Mouse (Mus musculus) kidney, embryonic 14.5 days (tissue): ENCODE data around the gene Nfkbie. TPM values are rescaled to one million over a fixed set of nuclear protein-coding genes. Genes with fewer than 3 reads are reported as not detected.

Experiments
- ATAC-seq: fragments of 200-750 bp; cut with Nextera tagmentation; 2 replicates; pipeline ENCODE4 v1.8.0; 2017; ENCODE audit warnings: moderate number of reproducible peaks, mild to moderate bottlenecking, moderate TSS enrichment, moderate library complexity; ENCODE audit not compliant: low FRiP score, low TSS enrichment
- H3K27ac ChIP-seq: fragments of 300-500 bp; sonication (generic); 2 replicates; pipeline ENCODE4 v1.5.1; 2014; ENCODE audit warnings: low read depth, mild to moderate bottlenecking, low read length, moderate library complexity, mixed read lengths
- H3K27me3 ChIP-seq: fragments of 300-500 bp; sonication (generic); 2 replicates; pipeline ENCODE4 v1.6.1; 2014; ENCODE audit warnings: mild to moderate bottlenecking, low read length; ENCODE audit not compliant: control insufficient read depth, insufficient read depth
- H3K36me3 ChIP-seq: fragments of 300-500 bp; sonication (generic); 2 replicates; pipeline ENCODE4 v1.6.1; 2014; ENCODE audit warnings: low read length, mixed read lengths; ENCODE audit not compliant: control insufficient read depth, insufficient read depth
- H3K4me1 ChIP-seq: fragments of 300-500 bp; sonication (generic); 2 replicates; pipeline ENCODE4 v1.6.1; 2014; ENCODE audit warnings: low read length, mixed read lengths; ENCODE audit not compliant: control insufficient read depth, insufficient read depth
- H3K4me2 ChIP-seq: fragments of 300-500 bp; sonication (generic); replicated peaks from 2 replicates; pipeline ENCODE4 v1.6.1; 2014; ENCODE audit warnings: low read depth, mild to moderate bottlenecking, low read length
- H3K4me3 ChIP-seq: fragments of 300-500 bp; sonication (generic); 2 replicates; pipeline ENCODE4 v1.5.1; 2014; ENCODE audit warnings: mild to moderate bottlenecking, low read length
- H3K9ac ChIP-seq: fragments of 300-500 bp; sonication (generic); 2 replicates; pipeline ENCODE4 v1.6.1; 2014; ENCODE audit warnings: low read depth, mild to moderate bottlenecking, low read length, moderate library complexity
- H3K9me3 ChIP-seq: fragments of 300-500 bp; sonication (generic); 2 replicates; pipeline ENCODE4 v1.6.1; 2016; ENCODE audit warnings: low read length; ENCODE audit not compliant: control insufficient read depth
- WGBS: fragments of 180-500 bp; shearing (Covaris S2); extraction: QIAGEN DNeasy Blood & Tissue Kit; methylation state at CpG from one replicate; pipeline ENCODE4 v1.1.7; 2014; 5-methylcytosine and 5-hydroxymethylcytosine counted together
- polyA plus RNA-seq: library from polyadenylated mRNA; unstranded; fragments of >200 nt; fragmentation: Nextera tagmentation; extraction: Ambion mirVana; gene quantifications from 2 replicates; pipeline ENCODE4 v1.2.1, GENCODE M21; 2014

Gene Nfkbie
- polyA plus RNA-seq, 1 experiment from 2014 or later = 4.8 TPM

- Histone ChIP-seq H3K4me1 (peaks cover 62% of the 10 kb centered on the region), H3K4me3 (peak overlapping the region; percentile 61), H3K9me3 (no peaks in the 10 kb centered on the region), H3K4me2 (peak overlapping the region; percentile 97), H3K36me3 (no peaks in the 10 kb centered on the region), H3K9ac (peak overlapping the region; percentile 72), H3K27me3 (peaks cover 3% of the 10 kb centered on the region; the same call in 1 of the 2 replicates), H3K27ac (no peak overlapping the region)
- peak; percentile 78 for ATAC-seq
- WGBS = 1% methylated on average over 58 of the region's 58 CpGs
Measured at GRCm38 (mm10) chr17:45594881-45595735, 39.6 kb downstream of the Nfkbie start.

GRCm38 (mm10) chr17:45595736-45596390, 40.4 kb downstream of the Nfkbie start:
- 3% methylated on average over 23 of the region's 23 CpGs for WGBS
- H3K9me3 ChIP-seq = no peaks in the 10 kb centered on the region
- H3K27ac ChIP-seq = no peak overlapping the region
- H3K9ac ChIP-seq = peak overlapping the region; percentile 72
- H3K4me3 ChIP-seq = peak overlapping the region; percentile 61
- peak overlapping the region; percentile 97 for H3K4me2 ChIP-seq
- ATAC-seq = peak; percentile 30
- peaks cover 62% of the 10 kb centered on the region for H3K4me1 ChIP-seq
- H3K36me3 ChIP-seq = no peaks in the 10 kb centered on the region
- peaks cover 3% of the 10 kb centered on the region; the same call in 1 of the 2 replicates for H3K27me3 ChIP-seq

- H3K36me3 ChIP-seq = no peaks in the 10 kb centered on the region
- H3K9ac ChIP-seq = no peak overlapping the region
- H3K4me1 ChIP-seq = peaks cover 59% of the 10 kb centered on the region
- peak; percentile 17; the same call in 1 of the 2 replicates for ATAC-seq
- H3K9me3 ChIP-seq = no peaks in the 10 kb centered on the region
- peaks cover 6% of the 10 kb centered on the region; the same call in 1 of the 2 replicates for H3K27me3 ChIP-seq
- H3K4me3 ChIP-seq = no peak overlapping the region
- H3K27ac ChIP-seq = no peak overlapping the region
- no peak overlapping the region for H3K4me2 ChIP-seq
- WGBS = 37% methylated on average over 11 of the region's 11 CpGs
Measured at GRCm38 (mm10) chr17:45596631-45597396, 41.3 kb downstream of the Nfkbie start.

- WGBS = 31% methylated on average over 3 of the region's 3 CpGs
- no peak overlapping the region for H3K9ac ChIP-seq
- peaks cover 6% of the 10 kb centered on the region; the same call in 1 of the 2 replicates for H3K27me3 ChIP-seq
- H3K27ac ChIP-seq = no peak overlapping the region
- no peak for ATAC-seq
- H3K9me3 ChIP-seq = no peaks in the 10 kb centered on the region
- no peak overlapping the region for H3K4me3 ChIP-seq
- H3K4me1 ChIP-seq = peaks cover 49% of the 10 kb centered on the region
- H3K4me2 ChIP-seq = no peak overlapping the region
- H3K36me3 ChIP-seq = no peaks in the 10 kb centered on the region
Measured at GRCm38 (mm10) chr17:45597787-45598186, 42.3 kb downstream of the Nfkbie start.

GRCm38 (mm10) chr17:45598376-45598775, 42.9 kb downstream of the Nfkbie start:
- no peak for ATAC-seq
- WGBS = 96% methylated on average over 2 of the region's 2 CpGs
- no peaks in the 10 kb centered on the region for H3K9me3 ChIP-seq
- H3K4me1 ChIP-seq = peaks cover 43% of the 10 kb centered on the region
- 0 out of 2 replicates have a peak, but pooled peaks cover 4% of the 10 kb centered on the region for H3K27me3 ChIP-seq
- no peaks in the 10 kb centered on the region for H3K36me3 ChIP-seq
- H3K4me2 ChIP-seq = no peak overlapping the region
- H3K27ac ChIP-seq = no peak overlapping the region
- H3K4me3 ChIP-seq = no peak overlapping the region
- H3K9ac ChIP-seq = no peak overlapping the region

- peaks cover 38% of the 10 kb centered on the region for H3K4me1 ChIP-seq
- H3K4me3 ChIP-seq = no peak overlapping the region
- no peak for ATAC-seq
- 63% methylated on average over 3 of the region's 3 CpGs for WGBS
- H3K27ac ChIP-seq = no peak overlapping the region
- no peak overlapping the region; the same call in 1 of the 2 replicates for H3K9ac ChIP-seq
- H3K9me3 ChIP-seq = no peaks in the 10 kb centered on the region
- H3K36me3 ChIP-seq = no peaks in the 10 kb centered on the region
- 0 out of 2 replicates have a peak, but pooled peaks cover 4% of the 10 kb centered on the region for H3K27me3 ChIP-seq
- H3K4me2 ChIP-seq = peak overlapping the region; percentile 88
Measured at GRCm38 (mm10) chr17:45598891-45599290, 43.4 kb downstream of the Nfkbie start.

GRCm38 (mm10) chr17:45599446-45600242, 44.1 kb downstream of the Nfkbie start, which contains the start of gene Slc29a1:
Gene Slc29a1 (minus strand): TSS chr17:45599606.
- 0 out of 2 replicates have a peak, but pooled peaks cover 4% of the 10 kb centered on the region for H3K27me3 ChIP-seq
- no peaks in the 10 kb centered on the region for H3K9me3 ChIP-seq
- H3K4me1 ChIP-seq = peaks cover 31% of the 10 kb centered on the region
- peak within 1 kb of the TSS; percentile 52 for H3K9ac ChIP-seq
- H3K4me2 ChIP-seq = peak within 1 kb of the TSS; percentile 88
- peak within 1 kb of the TSS; percentile 38 for H3K4me3 ChIP-seq
- WGBS = 15% methylated on average over 32 of the region's 32 CpGs
- ATAC-seq = peak; percentile 48
- no peak within 1 kb of the TSS for H3K27ac ChIP-seq
- no peaks in the 10 kb centered on the region for H3K36me3 ChIP-seq

- no peak overlapping the region for H3K4me2 ChIP-seq
- no peak for ATAC-seq
- 0 out of 2 replicates have a peak, but pooled peaks cover 4% of the 10 kb centered on the region for H3K27me3 ChIP-seq
- no peaks in the 10 kb centered on the region for H3K9me3 ChIP-seq
- no peak overlapping the region for H3K4me3 ChIP-seq
- no peak overlapping the region for H3K9ac ChIP-seq
- no peaks in the 10 kb centered on the region for H3K36me3 ChIP-seq
- WGBS = 50% methylated on average over 8 of the region's 8 CpGs
- H3K4me1 ChIP-seq = peaks cover 26% of the 10 kb centered on the region; the same call in 1 of the 2 replicates
- H3K27ac ChIP-seq = no peak overlapping the region
Measured at GRCm38 (mm10) chr17:45600267-45600666, 44.8 kb downstream of the Nfkbie start.
